Mouse (Mus musculus): ENCODE data around the gene Tmtc3. TPM values are rescaled to one million over a fixed set of nuclear protein-coding genes. Genes with fewer than 3 reads are reported as not detected.
"Not testable (repeated sequence)": the region's sequence is repeated elsewhere in the genome, so short reads cannot be mapped to it uniquely, and the experiment has no call there.

The Tmtc3 gene
- polyA plus RNA-seq, 1 experiment from 2014 or later = 23.5 TPM

DNA sequence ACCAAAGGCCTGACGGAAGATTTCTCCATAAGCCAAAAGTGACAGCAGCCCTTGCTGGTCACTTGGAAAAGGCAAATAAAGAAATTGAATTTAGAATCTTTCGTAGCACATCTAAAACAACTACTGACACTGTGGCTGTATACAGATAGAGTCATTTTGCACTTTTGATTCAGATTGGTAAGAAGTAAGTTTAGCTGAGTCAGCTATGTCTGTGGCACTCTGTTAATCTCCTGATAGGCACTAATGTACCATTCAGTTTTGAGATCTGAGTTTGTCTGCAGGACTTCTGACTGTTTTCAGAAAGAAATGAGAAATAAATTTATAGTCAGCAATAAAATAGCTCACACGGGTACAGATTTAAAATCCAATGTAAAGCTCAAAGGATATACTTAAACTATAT, 7.6 kb downstream of the Tmtc3 start:
- no peak overlapping the region for H3K4me3 ChIP-seq (replicated peaks; ENCODE audit: low read length)
- H3K9ac ChIP-seq (ENCODE audit: low read length) = no peak overlapping the region
- no peaks in the 10 kb centered on the region for H3K4me1 ChIP-seq (ENCODE audit: control insufficient read depth, insufficient read depth, low read length)
- H3K36me3 ChIP-seq (ENCODE audit: control insufficient read depth, insufficient read depth, low read length) = no peaks in the 10 kb centered on the region
- H3K27ac ChIP-seq (ENCODE audit: low read length) = no peak overlapping the region
- H3K4me2 ChIP-seq (ENCODE audit: low read depth, low read length) = no peak overlapping the region
- H3K27me3 ChIP-seq (ENCODE audit: control insufficient read depth, insufficient read depth, low read length) = no peaks in the 10 kb centered on the region
- no peak for ATAC-seq (ENCODE audit: insufficient read depth, low FRiP score)
- 90% methylated on average over 3 of the region's 3 CpGs for WGBS
- no peaks in the 10 kb centered on the region for H3K9me3 ChIP-seq (replicated peaks; ENCODE audit: control insufficient read depth, low read length)

GRCm38 (mm10) chr10:100475040-100475439, 12.1 kb downstream of the Tmtc3 start:
- no peak overlapping the region for H3K9ac ChIP-seq (ENCODE audit: low read length)
- 49% methylated on average over 3 of the region's 3 CpGs for WGBS
- H3K4me2 ChIP-seq (ENCODE audit: low read depth, low read length) = no peak overlapping the region
- H3K4me3 ChIP-seq (replicated peaks; ENCODE audit: low read length) = no peak overlapping the region
- H3K27ac ChIP-seq (ENCODE audit: low read length) = no peak overlapping the region
- no peaks in the 10 kb centered on the region for H3K9me3 ChIP-seq (replicated peaks; ENCODE audit: control insufficient read depth, low read length)
- 0 out of 2 replicates have a peak, but pooled peaks cover 4% of the 10 kb centered on the region for H3K36me3 ChIP-seq (ENCODE audit: control insufficient read depth, insufficient read depth, low read length)
- H3K27me3 ChIP-seq (ENCODE audit: control insufficient read depth, insufficient read depth, low read length) = no peaks in the 10 kb centered on the region
- no peak for ATAC-seq (ENCODE audit: insufficient read depth, low FRiP score)
- H3K4me1 ChIP-seq (ENCODE audit: control insufficient read depth, insufficient read depth, low read length) = no peaks in the 10 kb centered on the region

GRCm38 (mm10) chr10:100460515-100460914, 26.6 kb downstream of the Tmtc3 start:
- H3K4me1 ChIP-seq (ENCODE audit: control insufficient read depth, insufficient read depth, low read length) = no peaks in the 10 kb centered on the region
- no peaks in the 10 kb centered on the region for H3K9me3 ChIP-seq (replicated peaks; ENCODE audit: control insufficient read depth, low read length)
- H3K4me3 ChIP-seq (replicated peaks; ENCODE audit: low read length) = no peak overlapping the region
- no peak overlapping the region for H3K9ac ChIP-seq (ENCODE audit: low read length)
- H3K27ac ChIP-seq (ENCODE audit: low read length) = no peak overlapping the region
- H3K4me2 ChIP-seq (ENCODE audit: low read depth, low read length) = no peak overlapping the region
- H3K36me3 ChIP-seq (ENCODE audit: control insufficient read depth, insufficient read depth, low read length) = no peaks in the 10 kb centered on the region
- ATAC-seq (ENCODE audit: insufficient read depth, low FRiP score) = no peak
- H3K27me3 ChIP-seq (ENCODE audit: control insufficient read depth, insufficient read depth, low read length) = no peaks in the 10 kb centered on the region

- no peaks in the 10 kb centered on the region for H3K4me1 ChIP-seq (ENCODE audit: control insufficient read depth, insufficient read depth, low read length)
- no peak for ATAC-seq (ENCODE audit: insufficient read depth, low FRiP score)
- H3K27ac ChIP-seq (ENCODE audit: low read length) = no peak overlapping the region
- H3K4me2 ChIP-seq (ENCODE audit: low read depth, low read length) = no peak overlapping the region
- H3K27me3 ChIP-seq (ENCODE audit: control insufficient read depth, insufficient read depth, low read length) = no peaks in the 10 kb centered on the region
- H3K4me3 ChIP-seq (replicated peaks; ENCODE audit: low read length) = no peak overlapping the region
- H3K36me3 ChIP-seq (ENCODE audit: control insufficient read depth, insufficient read depth, low read length) = 0 out of 2 replicates have a peak, but pooled peaks cover 4% of the 10 kb centered on the region
- no peaks in the 10 kb centered on the region for H3K9me3 ChIP-seq (replicated peaks; ENCODE audit: control insufficient read depth, low read length)
- no peak overlapping the region for H3K9ac ChIP-seq (ENCODE audit: low read length)
These were observed 37.8 kb downstream of the Tmtc3 start for GRCm38 (mm10) chr10:100449394-100449793.

DNA sequence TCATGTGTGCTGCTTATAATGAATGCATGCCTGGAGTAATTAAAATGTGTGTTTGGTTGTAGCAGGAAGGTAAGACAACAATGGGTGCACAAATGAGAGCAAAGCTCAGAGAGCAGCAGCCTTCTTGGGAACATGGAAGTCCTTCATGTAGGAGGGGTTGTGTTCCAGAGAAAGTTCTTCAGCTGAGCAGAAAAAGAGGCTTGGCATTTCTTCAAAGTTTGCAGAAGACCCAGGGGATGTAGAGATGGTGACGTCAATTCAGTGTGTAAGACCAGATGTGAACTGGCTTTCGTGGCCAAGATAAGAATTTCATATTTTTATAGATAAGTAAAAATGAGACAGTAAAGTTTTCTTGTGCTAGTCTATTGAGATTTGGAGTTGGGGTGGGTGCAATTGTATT, 59.6 kb downstream of the Tmtc3 start:
- Histone ChIP-seq H3K4me3 (replicated peaks; ENCODE audit: low read length) (no peak overlapping the region), H3K36me3 (ENCODE audit: control insufficient read depth, insufficient read depth, low read length) (no peaks in the 10 kb centered on the region), H3K27ac (ENCODE audit: low read length) (no peak overlapping the region), H3K27me3 (ENCODE audit: control insufficient read depth, insufficient read depth, low read length) (no peaks in the 10 kb centered on the region), H3K9ac (ENCODE audit: low read length) (no peak overlapping the region), H3K4me2 (ENCODE audit: low read depth, low read length) (no peak overlapping the region), H3K9me3 (replicated peaks; ENCODE audit: control insufficient read depth, low read length) (no peaks in the 10 kb centered on the region), H3K4me1 (ENCODE audit: control insufficient read depth, insufficient read depth, low read length) (no peaks in the 10 kb centered on the region)
- WGBS = 76% methylated on average over 2 of the region's 2 CpGs
- ATAC-seq (ENCODE audit: insufficient read depth, low FRiP score) = no peak

DNA sequence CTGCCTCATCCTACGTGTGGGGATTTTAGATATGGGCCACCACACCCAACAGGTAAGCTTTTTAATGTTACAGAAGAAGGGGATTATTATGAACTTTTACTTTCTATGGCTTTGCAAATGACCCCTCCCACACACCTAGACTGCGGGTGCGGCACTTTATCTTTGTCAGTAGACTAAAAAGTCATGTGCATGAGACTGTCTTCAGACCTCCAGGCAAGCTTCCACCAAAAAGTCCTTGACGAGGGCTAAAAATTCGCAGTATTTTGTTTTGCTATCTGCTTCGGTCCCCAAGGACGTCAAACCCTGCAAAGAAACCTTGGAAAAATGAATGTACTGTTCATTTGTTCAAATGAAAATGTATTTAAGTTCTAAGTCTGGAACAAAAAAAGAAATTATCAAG, 71.6 kb downstream of the Tmtc3 start:
- ATAC-seq (ENCODE audit: insufficient read depth, low FRiP score) = no peak
- Histone ChIP-seq H3K27ac (ENCODE audit: low read length) (no peak overlapping the region), H3K4me1 (ENCODE audit: control insufficient read depth, insufficient read depth, low read length) (no peaks in the 10 kb centered on the region), H3K4me3 (replicated peaks; ENCODE audit: low read length) (no peak overlapping the region), H3K9ac (ENCODE audit: low read length) (no peak overlapping the region), H3K9me3 (replicated peaks; ENCODE audit: control insufficient read depth, low read length) (no peaks in the 10 kb centered on the region), H3K4me2 (ENCODE audit: low read depth, low read length) (no peak overlapping the region), H3K36me3 (ENCODE audit: control insufficient read depth, insufficient read depth, low read length) (no peaks in the 10 kb centered on the region), H3K27me3 (ENCODE audit: control insufficient read depth, insufficient read depth, low read length) (no peaks in the 10 kb centered on the region)
- 80% methylated on average over 7 of the region's 7 CpGs for WGBS

- not testable (repeated sequence) for H3K4me2 ChIP-seq (ENCODE audit: low read depth, low read length); H3K9me3 ChIP-seq (replicated peaks; ENCODE audit: control insufficient read depth, low read length); H3K4me3 ChIP-seq (replicated peaks; ENCODE audit: low read length); H3K4me1 ChIP-seq (ENCODE audit: control insufficient read depth, insufficient read depth, low read length); H3K27ac ChIP-seq (ENCODE audit: low read length); H3K9ac ChIP-seq (ENCODE audit: low read length); H3K27me3 ChIP-seq (ENCODE audit: control insufficient read depth, insufficient read depth, low read length); ATAC-seq (ENCODE audit: insufficient read depth, low FRiP score); H3K36me3 ChIP-seq (ENCODE audit: control insufficient read depth, insufficient read depth, low read length)
- WGBS = 82% methylated on average over 6 of the region's 6 CpGs
These were observed 84.8 kb downstream of the Tmtc3 start for GRCm38 (mm10) chr10:100402301-100402700.

Other genes with a start within 250 kb of the Tmtc3 start
- not detected in 2 replicates for gene Gm4301, start 151.7 kb downstream of the Tmtc3 start, polyA plus RNA-seq (2015; fragmentation: Nextera tagmentation; extraction: Ambion mirVana)
- not detected in 2 replicates for gene Gm4302, start 146.5 kb downstream of the Tmtc3 start, polyA plus RNA-seq (2015; fragmentation: Nextera tagmentation; extraction: Ambion mirVana)
- gene Gm4303, start 141.4 kb downstream of the Tmtc3 start, polyA plus RNA-seq (2015; fragmentation: Nextera tagmentation; extraction: Ambion mirVana) = not detected in 2 replicates
- not detected in 2 replicates for gene Gm4305, start 136.3 kb downstream of the Tmtc3 start, polyA plus RNA-seq (2015; fragmentation: Nextera tagmentation; extraction: Ambion mirVana)
- gene Gm4307, start 126.0 kb downstream of the Tmtc3 start, polyA plus RNA-seq (2015; fragmentation: Nextera tagmentation; extraction: Ambion mirVana) = not detected in 2 replicates
- not detected in 2 replicates for gene Gm4312, start 104.8 kb downstream of the Tmtc3 start, polyA plus RNA-seq (2015; fragmentation: Nextera tagmentation; extraction: Ambion mirVana)
- gene Cep290, start 208 bp upstream of the Tmtc3 start, polyA plus RNA-seq (2015; fragmentation: Nextera tagmentation; extraction: Ambion mirVana) = 4.0 and 4.8 TPM in 2 replicates
- gene 4930430F08Rik, start 103.1 kb upstream of the Tmtc3 start, polyA plus RNA-seq (2015; fragmentation: Nextera tagmentation; extraction: Ambion mirVana) = 7.2 and 7.9 TPM in 2 replicates
- gene 1700017N19Rik, start 103.1 kb upstream of the Tmtc3 start, polyA plus RNA-seq (2015; fragmentation: Nextera tagmentation; extraction: Ambion mirVana) = not detected in 2 replicates

All from stomach, embryonic 16.5 days (tissue).